Mouse (Mus musculus) brain, embryonic 14.5 days (tissue): ENCODE measurements at regions not wholly inside any gene's neighbourhood (a gene's known extent, or its start where the extent isn't known, plus 50 kb on each side); places are given as distances from the start of the nearest gene placed in this dataset.
"Not testable (repeated sequence)": the region's sequence is repeated elsewhere in the genome, so short reads cannot be mapped to it uniquely, and the experiment has no call there.

ENCODE experiments used
- DNase-seq: peaks from one replicate; pipeline ENCODE4 v3.0.0-alpha.2; 2011; ENCODE audit warnings: low read depth
- CTCF ChIP-seq: fragments of 200-500 bp; IDR thresholded peaks from 2 replicates; pipeline ENCODE4 v1.5.1; 2012; ENCODE audit warnings: inconsistent platforms, mild to moderate bottlenecking, moderate library complexity, borderline replicate concordance; ENCODE audit not compliant: insufficient read depth, insufficient read length; ENCODE audit errors: extremely low read depth
- POLR2A ChIP-seq: fragments of 200-500 bp; IDR thresholded peaks from 2 replicates; pipeline ENCODE4 v1.6.1; 2012; ENCODE audit warnings: mild to moderate bottlenecking, inconsistent platforms, borderline replicate concordance; ENCODE audit not compliant: poor library complexity, insufficient read depth, insufficient read length, severe bottlenecking; ENCODE audit errors: extremely low read depth

DNA sequence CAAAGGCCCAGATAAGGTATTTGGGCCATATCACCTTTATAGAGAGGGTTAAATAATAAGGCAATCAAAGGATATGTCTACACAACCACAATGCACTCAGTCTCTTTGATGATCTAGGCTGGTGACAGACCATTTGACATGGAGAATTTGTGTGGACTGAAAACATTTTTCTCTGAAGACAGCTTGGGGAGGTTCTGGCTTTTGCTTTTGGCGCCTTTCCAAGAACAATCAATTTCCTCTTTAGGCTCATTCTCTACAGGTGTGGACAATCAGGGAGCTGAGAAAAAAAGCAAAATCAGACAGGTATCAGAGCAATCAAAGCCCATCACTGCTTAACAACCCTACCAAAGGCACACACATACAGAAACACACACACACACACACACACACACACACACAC, 325.8 kb downstream of the Abcc12 start:
- TF ChIP-seq POLR2A (no peak), CTCF (no peak)
- DNase-seq = no peak

DNA sequence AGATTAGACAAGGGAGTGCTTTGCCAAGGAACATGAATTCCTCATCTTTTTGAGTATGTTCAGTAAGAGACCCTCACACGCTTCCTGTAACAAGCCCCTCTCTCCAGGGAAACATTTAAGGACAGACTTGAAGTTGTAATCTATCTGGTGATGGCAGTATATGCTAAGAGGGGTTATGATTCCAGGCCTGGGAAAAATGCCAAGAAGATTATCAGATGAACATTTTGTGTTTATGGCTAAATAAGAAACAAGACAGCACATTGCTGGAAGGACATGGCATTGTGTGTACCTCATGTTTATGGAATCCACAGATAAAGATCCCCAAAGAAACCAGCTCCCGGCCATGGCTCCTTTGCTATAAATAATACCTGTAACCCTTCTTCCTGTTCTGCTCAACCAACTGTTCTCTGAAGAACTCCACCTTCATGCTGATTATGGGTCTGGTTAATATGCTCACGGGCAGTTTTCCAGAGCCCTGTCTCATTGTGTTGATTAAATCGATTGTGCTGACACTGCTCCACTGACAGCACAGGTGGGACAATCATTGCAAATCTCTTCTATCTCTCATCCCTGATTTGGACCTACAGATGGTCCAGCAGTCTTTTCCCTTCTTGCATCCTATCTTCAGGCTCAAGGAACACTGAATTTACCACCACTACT, 327.7 kb downstream of the Abcc12 start:
- no peak for DNase-seq
- TF ChIP-seq CTCF (no peak), POLR2A (no peak)

- no peak for DNase-seq
- no peak for TF ChIP-seq CTCF
- no peak for TF ChIP-seq POLR2A
Measured at GRCm38 (mm10) chr8:86234696-86235095, 345.8 kb downstream of the Abcc12 start.

DNA sequence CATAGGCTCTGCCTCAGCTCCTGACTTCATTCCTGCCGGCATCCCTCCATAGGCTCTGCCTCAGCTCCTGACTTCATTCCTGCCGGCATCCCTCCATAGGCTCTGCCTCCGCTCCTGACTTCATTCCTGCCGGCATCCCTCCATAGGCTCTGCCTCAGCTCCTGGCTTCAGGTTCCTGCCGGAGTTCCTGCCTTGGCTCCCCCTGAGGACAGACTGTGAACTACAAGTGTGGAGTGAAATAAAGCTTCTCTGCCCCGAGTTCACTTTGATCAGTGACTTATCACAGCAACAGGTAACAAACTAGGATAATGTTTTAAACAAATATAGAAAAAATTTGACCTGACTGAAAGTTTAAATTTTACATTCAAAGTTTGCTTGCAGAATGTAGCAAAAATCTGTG, 348.5 kb downstream of the Abcc12 start:
- DNase-seq = not testable (repeated sequence)
- peak; percentile 28; the same call in 1 of the 2 replicates for TF ChIP-seq CTCF

- TF ChIP-seq POLR2A = no peak
- TF ChIP-seq CTCF = no peak
Measured at GRCm38 (mm10) chr8:86224851-86225250, 355.6 kb downstream of the Abcc12 start.

GRCm38 (mm10) chr8:86222715-86223114, 357.8 kb downstream of the Abcc12 start:
- DNase-seq = no peak
- no peak for TF ChIP-seq POLR2A
- no peak for TF ChIP-seq CTCF

More at GRCm38 (mm10) chr8:86224851-86225250, 355.6 kb downstream of the Abcc12 start:
- peak; percentile 53 for DNase-seq

DNA sequence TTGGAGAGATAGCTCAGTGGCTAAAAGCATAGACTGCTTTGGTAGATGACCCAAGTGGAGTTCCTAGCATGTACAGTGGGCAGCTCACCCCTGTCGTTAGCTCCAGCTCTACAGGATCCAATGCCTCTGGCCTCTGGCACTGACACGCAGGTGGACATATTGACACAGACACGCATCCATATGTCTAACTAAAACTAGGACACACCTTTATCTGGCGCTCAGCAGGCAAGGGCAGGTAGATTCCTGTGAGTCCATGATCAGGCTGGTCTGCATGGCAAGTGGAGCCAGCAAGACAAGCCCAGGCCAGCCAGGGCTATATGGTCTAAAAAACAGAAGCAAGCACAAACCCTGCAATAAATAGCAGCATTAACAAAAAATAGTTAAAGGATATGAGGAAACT, 358.3 kb downstream of the Abcc12 start:
- no peak for TF ChIP-seq CTCF

GRCm38 (mm10) chr8:86214399-86214798, 366.1 kb downstream of the Abcc12 start:
- TF ChIP-seq CTCF (no peak), POLR2A (no peak)
- no peak for DNase-seq

More for the DNA sequence above, 358.3 kb downstream of the Abcc12 start:
- no peak for DNase-seq

GRCm38 (mm10) chr8:86212461-86212860, 368.0 kb downstream of the Abcc12 start:
- no peak for DNase-seq
- TF ChIP-seq CTCF (no peak), POLR2A (no peak)

DNA sequence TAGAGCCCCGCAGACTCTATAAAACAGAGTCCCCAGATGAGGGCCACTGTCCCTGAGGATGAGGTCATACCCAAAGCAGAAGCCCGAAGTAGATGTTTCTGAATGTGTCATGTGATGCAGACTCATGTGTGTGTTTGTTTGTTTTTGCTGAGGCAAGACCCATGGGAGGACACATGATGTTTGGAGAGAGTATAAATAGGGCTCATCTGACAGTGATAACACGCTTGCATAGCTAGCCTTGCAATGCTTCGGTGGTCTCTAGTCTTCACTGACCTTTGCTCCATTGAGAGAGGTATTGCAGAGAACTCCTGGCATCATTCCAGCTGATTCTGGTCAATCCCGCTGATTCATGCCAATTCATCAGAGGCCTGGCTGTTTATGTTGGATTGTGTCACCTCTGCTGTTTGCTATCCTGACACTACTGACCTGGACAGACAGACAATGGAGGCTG, 368.1 kb downstream of the Phkb start:
- TF ChIP-seq CTCF (no peak), POLR2A (no peak)
- no peak for DNase-seq

GRCm38 (mm10) chr8:86204421-86205229, 363.9 kb downstream of the Phkb start:
- DNase-seq = peak; percentile 28
- TF ChIP-seq CTCF (peak; percentile 15; the same call in 1 of the 2 replicates), POLR2A (no peak)

GRCm38 (mm10) chr8:86203107-86203506, 362.3 kb downstream of the Phkb start:
- TF ChIP-seq CTCF (no peak), POLR2A (no peak)

More at GRCm38 (mm10) chr8:86203107-86203506, 362.3 kb downstream of the Phkb start:
- no peak for DNase-seq
